Mouse (Mus musculus): Measurements from ENCODE around the gene Hsd17b7.
"Not testable (repeated sequence)": the region's sequence is repeated elsewhere in the genome, so short reads cannot be mapped to it uniquely, and the experiment has no call there.

Hsd17b7 gene

DNA sequence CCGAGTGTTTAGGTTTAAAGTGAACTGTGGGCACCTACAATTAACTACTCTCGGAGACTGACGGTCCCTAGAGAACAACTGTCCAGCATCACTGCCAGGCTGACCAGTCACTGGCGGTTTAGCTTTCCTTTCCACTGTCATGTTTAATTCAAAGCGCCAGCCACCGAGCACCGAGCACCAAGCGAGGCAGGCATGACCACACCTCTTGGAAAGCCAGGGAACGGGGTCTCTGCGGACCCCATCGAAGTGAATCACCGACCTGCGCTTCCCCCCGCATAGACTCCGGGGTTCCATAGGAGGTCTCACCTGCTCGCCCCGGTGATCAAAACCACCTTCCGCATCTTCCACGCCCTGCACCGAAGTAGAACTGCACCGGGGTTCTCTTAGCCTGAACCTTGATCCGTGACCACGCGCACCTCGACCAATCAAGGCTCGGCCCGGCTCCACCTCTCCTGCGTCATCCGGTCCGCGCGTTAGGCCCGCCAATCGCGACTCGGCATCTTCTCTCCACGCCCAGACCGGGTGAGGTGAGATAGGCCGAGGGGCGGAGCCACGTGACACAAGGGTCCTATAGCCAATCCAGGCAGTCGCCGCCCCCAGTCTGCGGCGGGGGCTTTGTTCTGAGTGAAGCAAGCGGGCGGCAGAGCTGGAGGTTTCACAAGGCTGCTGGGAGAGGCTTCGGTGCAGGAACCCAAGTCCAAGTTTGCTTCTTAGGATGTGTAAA lies at the start of gene Hsd17b7:
TSS of gene Hsd17b7 (minus strand) at position 450 of the 724 bp plus-strand sequence.
- CTCF ChIA-PET = interaction anchor here (0.6 to 0.7 kb wide), 2 partner anchors 26 to 244 kb away, joined by 5 to 9 read pairs; no protein-coding TSS in a partner anchor

- CTCF ChIA-PET = no interaction called here
Measured at GRCm38 (mm10) chr1:170014784-170015183, 45.7 kb upstream of the Hsd17b7 start.

DNA sequence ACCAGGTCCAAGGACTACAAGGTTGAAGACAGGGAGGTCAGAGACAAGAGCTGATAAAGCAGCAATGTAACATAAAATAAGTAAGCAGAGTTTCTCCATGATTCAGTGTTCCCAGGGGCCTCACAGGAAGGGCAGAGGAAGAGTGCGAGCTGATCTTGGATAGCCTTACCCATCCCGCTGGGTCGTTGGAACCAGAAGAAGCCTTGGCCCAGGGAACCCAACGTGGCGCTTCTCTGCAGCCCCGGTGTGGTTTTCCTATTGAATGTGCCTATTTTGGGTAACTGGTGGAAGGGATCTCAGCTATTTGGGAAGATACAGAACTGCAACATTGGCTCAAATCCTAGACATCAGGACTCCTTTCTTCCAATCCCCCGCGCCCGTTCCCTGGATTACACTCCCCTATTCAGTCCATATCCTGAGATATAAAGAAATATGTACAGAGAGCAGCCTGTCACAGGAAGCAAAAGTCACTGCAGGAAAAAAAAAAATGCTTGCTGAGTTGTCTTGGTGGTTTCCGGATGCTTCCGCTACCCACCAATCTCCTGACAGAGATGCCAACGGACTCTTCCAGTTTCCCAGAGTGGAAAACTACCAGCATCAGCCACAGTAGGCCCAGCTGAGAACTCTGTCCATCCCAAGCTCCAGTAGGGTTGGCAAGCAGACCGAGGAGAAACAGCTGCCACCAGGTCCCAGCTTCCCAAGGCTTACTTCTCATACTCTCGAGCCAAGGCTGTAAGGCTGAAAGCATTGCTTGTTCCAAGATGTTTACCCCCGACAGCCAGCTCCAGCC lies 41.9 kb upstream of the Hsd17b7 start:
- CTCF ChIA-PET = no interaction called here

- CTCF ChIA-PET = no interaction called here
Measured at GRCm38 (mm10) chr1:170009296-170009695, 40.3 kb upstream of the Hsd17b7 start.

DNA sequence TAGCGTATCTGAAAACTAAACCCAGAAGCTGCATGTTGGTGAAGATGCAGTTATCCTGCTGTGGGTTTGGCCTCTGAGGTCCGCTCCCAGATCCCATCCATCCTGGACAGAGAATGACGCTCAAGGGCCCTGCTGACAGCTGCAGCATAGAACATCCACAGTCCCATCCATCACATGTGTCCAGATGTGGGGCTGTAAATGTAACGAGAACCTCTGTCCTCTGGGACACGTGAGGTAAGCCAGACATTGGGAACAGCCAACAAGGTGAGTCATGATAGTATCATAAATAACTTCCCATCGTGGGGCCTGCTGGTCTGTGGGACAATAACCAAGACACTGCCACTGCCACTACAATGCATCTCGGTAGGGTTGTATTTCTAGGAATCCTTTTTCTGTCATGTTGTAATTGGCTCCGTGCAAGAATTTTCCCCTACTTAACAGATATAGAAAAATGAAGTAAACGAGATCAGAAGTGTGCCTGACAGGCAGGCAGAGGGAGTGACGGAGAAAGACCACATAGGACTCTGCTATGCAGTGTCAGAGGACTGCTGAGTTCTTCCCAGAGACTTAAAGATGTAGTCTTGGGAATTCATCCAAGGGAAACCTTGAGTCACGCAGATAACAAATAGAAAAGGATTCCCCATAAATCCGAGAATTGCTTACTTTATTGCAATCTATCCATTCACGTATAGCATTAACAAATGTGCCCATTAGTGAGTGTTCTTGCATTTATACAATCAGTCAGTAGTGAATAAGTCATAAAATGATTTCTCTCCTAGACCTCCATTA lies 39.6 kb upstream of the Hsd17b7 start:
- CTCF ChIA-PET = no interaction called here

DNA sequence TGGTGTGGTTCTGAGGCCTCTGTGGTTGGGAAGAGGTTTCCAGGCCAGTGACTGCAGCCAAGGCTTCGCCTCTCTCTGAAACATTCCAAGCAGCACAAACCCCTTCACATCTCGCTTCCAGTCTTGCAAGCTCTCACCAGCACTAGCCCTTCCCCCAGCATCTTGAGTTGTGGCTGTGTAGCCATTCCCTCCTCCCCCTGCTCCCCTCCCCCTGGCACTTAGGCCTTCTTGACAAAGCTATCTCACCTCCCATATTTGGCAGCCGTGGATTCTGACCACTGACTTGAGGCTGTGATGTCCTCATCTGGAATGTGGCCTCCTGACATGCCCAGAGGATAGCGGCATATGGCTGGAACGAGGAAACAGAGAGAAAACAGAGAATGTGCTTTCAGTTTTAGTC lies 37.5 kb upstream of the Hsd17b7 start:
- CTCF ChIA-PET = no interaction called here

GRCm38 (mm10) chr1:170005297-170005696 lies 36.3 kb upstream of the Hsd17b7 start:
- CTCF ChIA-PET = no interaction called here

DNA sequence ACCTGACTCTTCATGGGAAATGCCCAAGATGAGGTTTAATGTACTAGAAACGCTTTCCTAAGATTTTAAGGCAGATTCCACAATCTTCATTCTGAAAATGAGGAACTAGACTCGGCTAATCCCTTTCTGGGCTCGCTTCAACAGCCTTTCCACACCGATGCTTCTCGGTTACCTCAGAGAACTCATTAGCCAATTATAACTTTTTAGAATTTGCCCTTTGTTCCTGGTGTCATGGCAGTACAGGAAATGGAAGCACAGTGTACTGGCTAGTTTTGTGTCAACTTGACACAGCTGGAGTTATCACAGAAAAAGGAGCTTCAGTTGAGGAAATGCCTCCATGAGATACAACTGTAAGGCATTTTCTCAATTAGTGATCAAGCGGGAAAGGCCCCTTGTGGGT lies 24.9 kb upstream of the Hsd17b7 start:
- CTCF ChIA-PET = not testable (repeated sequence)

DNA sequence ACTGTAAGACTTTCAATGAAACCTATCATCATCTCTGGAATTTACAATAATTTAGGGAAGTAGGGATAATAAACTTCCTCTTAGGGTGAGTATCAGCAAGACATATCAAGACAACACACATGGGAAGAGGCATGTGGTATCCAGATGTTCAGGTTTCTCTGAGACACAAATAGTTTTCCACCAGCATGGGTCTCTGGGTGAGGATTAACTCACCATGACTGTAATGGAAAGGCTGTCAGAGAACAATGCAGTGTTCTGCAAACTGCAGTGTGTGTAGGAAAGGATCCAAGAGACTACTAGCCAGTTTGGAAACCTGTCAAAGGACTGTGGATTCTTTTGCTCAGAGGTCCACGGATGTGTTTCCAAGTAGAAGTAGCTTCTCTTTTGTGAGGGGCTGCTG lies 17.1 kb upstream of the Hsd17b7 start:
- CTCF ChIA-PET = no interaction called here

DNA sequence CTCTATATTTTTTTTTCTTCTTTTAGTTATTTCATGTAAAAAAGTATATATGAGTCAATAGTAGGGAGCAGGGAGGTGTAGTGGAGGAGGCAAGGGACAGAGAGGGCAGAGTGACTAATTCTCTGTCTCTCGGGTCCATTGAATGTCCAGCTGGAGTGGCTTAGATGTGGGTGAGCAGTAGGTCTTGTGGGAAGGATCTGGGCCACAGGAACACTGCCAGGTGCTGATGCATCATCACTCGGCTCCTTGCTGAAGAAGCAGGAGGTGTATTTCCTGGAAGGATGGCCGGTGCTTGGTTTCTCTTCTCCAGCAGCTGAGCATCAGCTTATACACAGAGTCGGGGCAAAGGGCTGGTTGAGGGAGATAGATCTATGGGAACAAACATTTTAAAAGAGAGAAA lies 8.6 kb upstream of the Hsd17b7 start:
- CTCF ChIA-PET = no interaction called here

- CTCF ChIA-PET = no interaction called here
Measured at GRCm38 (mm10) chr1:169971998-169972397, 3.0 kb upstream of the Hsd17b7 start.

- CTCF ChIA-PET = no interaction called here
Measured at GRCm38 (mm10) chr1:169970936-169971335, 1.9 kb upstream of the Hsd17b7 start.

DNA sequence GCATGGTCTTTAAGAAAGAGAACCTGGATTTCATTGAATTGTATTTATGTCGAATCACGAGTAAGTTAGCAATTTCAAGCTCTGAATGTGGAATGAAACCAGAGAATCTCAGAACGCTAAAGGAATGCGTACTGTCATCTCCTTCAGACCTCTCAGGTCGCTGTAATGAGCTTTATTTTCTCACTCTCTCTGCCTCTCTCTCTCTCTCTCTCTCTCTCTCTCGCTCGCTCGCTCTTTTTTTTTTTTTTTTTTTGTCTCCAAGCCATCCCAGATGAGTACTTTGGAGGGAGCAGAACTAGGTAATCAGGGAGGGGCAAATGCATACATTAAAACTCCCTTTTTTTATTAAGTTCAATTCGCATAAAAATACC lies 460 bp upstream of the Hsd17b7 start:
- CTCF ChIA-PET = interaction anchor here (0.6 to 0.7 kb wide), 2 partner anchors 27 to 244 kb away, joined by 5 to 9 read pairs; no protein-coding TSS in a partner anchor

GRCm38 (mm10) chr1:169953106-169953505 lies 15.9 kb downstream of the Hsd17b7 start:
- CTCF ChIA-PET = no interaction called here

- CTCF ChIA-PET = no interaction called here
Measured at GRCm38 (mm10) chr1:169952636-169953035, 16.4 kb downstream of the Hsd17b7 start.

DNA sequence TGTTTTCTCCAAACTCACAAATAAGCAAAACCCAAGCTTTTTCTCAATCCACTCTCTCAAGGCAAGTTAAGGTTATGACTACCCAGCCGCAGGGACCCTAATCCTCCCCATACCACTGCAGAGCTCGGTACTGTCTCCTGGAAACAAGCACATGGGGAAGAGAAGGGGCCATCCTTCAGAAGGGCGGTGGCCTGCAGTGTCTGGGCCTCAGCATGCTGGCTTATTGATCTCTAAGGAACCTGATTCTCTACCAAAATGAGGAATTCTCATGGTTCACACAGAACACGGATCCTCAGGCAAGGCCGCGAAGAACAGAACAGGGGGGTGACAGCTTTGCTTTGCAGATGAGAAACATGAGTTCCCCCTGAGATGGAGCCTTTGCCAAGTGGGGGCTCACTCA lies 17.5 kb downstream of the Hsd17b7 start:
- CTCF ChIA-PET = no interaction called here

- CTCF ChIA-PET = no interaction called here
Measured at GRCm38 (mm10) chr1:169950651-169951050, 18.4 kb downstream of the Hsd17b7 start.

DNA sequence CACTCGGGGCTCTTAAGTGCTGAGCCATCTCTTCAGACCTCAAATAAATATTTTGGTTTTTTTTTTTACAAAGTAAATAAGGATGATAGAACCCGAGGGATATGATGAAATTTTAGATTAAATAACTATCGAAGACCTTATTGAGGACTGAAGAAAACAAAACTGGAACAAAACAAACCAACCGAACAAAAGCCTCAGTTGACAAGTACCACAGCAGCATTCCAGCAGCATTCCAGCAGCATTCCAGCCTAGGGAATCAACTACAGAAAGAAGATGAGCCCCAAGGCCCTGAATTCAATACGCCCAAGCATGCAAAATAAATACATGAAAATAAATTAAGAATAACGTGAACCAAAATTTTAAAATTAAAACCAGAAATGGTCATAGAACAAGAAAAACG lies 19.1 kb downstream of the Hsd17b7 start:
- CTCF ChIA-PET = no interaction called here

DNA sequence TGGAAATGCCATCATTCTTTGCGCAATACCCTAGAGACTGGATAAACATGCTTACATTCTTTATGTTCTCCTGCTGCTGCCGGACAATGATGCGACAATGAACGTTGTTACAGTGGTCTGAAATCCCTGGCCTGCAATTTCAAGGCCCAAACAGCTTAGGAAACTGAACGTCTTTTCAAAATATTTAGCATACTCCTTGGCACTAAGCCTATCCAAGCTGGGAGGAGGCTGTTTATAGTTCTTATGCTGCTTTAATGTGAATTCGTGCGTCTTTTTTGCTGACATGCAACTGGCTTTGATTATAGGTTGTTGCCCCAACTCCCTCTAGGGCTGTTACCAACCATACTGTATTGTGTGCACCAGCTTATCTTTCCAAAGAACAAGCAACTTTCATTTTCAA lies 20.2 kb downstream of the Hsd17b7 start:
- CTCF ChIA-PET = no interaction called here

GRCm38 (mm10) chr1:169948280-169948679 lies 20.8 kb downstream of the Hsd17b7 start:
- CTCF ChIA-PET = no interaction called here

- CTCF ChIA-PET = no interaction called here
Measured at GRCm38 (mm10) chr1:169947654-169948053, 21.4 kb downstream of the Hsd17b7 start.

GRCm38 (mm10) chr1:169946004-169946403 lies 23.0 kb downstream of the Hsd17b7 start:
- CTCF ChIA-PET = no interaction called here

- CTCF ChIA-PET = interaction anchor here (0.9 kb wide), 1 partner anchor 11 kb away, joined by 3 read pairs; the partner anchor contains the start of gene Ccdc190
Measured at GRCm38 (mm10) chr1:169939345-169939744, 29.7 kb downstream of the Hsd17b7 start.
